Mouse (Mus musculus) G1E-ER4 (cell line): ENCODE data around the gene Tiam2. TPM values are rescaled to one million over a fixed set of nuclear protein-coding genes. Genes with fewer than 3 reads are reported as not detected.

Experiments used
- GATA1 ChIP-seq: IDR thresholded peaks from one replicate; pipeline ENCODE4 v1.8.0; 2012; ENCODE audit warnings: low read length, inconsistent platforms
- polyA plus RNA-seq: library from polyadenylated mRNA; stranded (reverse); fragments of >175 nt; gene quantifications from 2 replicates; pipeline ENCODE4 v1.2.3, GENCODE M21; 2012

Tiam2 gene
- polyA plus RNA-seq, 1 experiment = not detected

DNA sequence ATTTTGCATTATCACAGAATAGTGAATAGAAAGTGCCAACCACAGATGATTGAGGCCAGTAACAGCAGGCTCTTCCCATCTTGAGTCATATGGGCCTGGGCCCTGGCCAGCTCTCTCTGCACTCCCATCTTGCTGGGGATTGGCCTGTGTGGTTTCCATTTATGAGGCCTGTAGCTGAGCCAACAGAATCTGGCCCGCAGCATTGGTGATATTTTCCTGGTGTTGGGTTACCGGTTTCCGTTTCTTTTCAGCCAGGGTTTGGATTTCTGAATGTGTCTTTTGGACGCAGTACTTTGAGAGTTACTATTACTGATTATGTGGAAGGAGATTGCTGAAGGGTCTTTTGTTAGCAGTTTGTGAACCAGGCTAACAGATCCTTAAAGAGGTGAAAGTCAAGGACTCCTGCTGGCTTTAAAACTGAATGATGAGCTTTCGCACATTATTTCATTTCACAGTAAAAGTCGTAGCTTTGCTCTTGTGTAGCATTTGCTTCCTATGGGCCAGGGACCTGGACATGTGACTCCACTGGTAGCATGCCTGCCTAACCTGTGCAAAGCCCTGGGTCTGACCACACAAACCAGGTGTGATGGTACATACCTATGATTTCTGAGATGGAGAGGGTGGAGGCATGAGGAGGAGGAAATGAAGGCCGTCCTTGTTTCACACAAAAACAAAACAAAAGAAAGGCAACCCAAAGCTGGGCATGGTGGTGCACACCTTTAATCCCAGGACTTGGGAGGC, 5.5 kb downstream of the Tiam2 start:
- TF ChIP-seq GATA1 = no peak

DNA sequence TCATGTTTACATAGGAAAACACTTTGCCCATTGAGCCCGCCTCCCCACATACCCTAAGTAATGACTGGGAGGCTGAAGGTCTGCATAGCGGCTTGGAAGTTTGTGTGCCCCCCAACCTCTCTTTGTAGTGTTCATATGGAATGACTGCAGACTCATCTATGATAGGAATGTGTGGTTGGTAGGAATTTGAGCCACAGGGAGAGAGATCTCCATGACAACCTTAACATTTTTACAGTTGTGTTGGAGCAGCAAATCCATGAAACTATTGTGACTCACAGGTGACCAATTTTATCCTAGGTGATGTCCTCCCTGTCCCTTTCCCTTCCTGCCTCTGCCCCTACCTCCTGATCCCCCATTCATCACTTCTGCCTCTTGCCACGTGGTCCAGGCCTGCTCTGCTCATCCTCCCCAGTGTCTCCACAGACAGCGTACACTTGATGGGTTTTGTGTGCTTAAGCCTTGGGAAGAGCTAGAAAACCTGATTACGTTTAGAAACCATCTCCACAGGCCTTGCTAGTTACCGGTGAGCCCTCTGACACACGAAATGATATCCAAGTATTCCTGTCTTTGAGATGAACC, 9.9 kb downstream of the Tiam2 start:
- no peak for TF ChIP-seq GATA1

DNA sequence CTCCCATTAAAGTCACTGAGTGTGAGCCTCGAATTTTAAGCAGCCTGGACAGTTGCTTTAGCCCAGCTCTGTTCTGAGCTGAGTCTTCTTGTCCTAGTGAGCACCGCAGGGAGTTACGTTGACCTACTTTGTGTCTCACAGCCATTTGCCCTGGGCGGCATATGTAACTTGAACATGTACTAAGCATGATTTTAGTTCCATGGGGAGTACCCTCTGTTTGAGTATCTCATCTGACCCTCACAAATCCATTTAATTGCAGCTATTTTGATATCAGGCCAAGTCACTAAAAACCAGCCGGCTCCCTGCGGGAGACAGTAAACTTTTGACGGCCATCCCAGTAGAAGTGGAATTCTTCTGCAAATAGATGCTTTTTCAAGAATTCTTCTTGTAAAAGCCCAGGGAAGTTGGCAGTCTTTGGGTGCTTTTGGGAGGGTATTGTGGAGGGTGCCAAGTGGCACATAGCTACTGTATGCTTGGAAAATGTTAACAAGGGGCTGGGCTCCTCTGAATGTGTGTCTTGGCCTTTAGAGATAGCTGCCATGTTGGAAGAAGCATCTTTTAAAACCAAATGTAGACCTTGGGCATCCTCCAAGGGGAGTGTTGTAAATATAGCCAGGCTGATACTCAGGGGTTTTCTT, 10.6 kb downstream of the Tiam2 start:
- no peak for TF ChIP-seq GATA1

DNA sequence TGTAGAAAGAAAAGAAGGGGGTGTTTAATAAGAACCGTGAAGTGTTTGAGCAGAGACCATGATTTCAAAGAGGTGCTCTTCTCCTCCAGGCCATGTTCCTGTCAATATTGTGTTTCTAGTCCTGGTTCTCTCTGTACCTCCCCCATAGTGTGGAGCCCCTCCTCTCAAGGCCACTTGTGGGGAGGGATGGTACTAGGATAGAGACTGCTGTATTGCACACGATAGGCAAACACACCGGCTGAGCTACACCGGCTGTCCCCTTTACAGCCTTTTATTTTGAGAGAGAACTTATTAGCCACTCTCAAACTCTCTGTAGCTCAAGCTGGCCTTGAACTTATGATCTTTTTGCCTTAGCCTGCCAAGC, 11.1 kb downstream of the Tiam2 start:
- TF ChIP-seq GATA1 = no peak

DNA sequence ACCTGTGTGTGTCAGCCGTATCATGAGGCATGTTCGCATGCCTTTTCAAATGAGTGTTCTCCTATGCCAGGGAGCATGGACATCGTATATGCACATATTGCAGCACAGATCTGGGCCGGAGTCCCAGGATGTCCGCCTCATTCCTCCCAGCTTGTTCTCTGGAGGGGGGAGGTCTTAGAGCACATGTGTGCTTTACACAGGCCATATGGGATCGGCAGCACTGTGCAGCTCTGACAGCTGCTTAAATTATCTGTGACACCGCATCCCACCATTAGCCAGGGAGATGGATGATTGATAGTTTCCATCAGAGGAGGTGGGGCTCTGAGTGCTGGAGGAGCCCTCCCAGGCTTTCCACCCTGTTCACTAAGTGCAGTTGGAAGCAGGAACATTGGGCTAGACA, 12.4 kb downstream of the Tiam2 start:
- TF ChIP-seq GATA1 = no peak

DNA sequence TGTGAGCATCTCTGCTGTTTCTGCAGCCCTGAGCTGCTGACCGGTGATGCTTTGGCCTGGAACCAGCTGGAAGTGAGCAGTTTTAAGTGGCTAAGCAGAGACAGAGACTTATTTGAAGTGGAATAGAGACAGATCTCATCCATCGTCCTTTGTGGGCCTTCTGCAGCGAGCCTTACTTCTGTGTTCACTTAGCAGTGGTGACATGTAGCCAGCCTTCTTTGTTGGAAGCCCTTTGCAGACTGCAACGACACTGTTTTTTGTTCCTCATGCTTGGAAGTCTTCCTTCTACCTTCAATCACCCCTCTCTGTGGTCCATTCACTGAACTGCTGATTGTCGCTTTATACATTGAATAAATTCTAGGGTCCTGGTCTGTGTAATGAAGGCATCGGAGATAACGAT, 18.5 kb downstream of the Tiam2 start:
- TF ChIP-seq GATA1 = no peak

DNA sequence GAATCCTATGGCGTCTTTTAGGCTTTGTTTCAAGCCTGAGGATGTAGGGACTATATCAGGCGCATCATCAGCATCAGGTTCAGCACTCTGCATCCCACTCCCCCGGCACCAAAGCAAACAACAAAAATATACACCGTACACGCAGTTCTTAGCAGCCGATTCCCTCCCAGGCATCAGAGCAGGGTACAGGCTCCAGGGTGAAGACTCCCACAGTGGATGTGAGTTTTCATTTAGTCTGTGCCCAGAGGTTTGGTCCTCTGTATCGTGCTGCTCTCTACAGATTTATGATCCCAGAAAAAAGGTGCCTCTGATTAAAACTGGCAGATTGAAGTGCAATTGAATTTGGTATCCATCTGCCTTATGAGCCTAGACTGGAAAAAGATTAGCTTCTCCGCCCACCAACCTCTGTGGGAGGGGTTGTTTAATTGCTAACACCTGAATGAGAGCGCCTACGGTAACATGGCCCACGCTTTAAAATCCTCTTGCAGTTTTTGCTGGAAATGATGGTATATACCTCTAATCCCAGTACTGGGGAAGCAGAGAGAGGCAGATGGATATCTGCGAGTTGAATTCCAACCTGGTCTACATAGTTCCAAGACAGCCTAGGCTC, 19.0 kb downstream of the Tiam2 start:
- TF ChIP-seq GATA1 = no peak

DNA sequence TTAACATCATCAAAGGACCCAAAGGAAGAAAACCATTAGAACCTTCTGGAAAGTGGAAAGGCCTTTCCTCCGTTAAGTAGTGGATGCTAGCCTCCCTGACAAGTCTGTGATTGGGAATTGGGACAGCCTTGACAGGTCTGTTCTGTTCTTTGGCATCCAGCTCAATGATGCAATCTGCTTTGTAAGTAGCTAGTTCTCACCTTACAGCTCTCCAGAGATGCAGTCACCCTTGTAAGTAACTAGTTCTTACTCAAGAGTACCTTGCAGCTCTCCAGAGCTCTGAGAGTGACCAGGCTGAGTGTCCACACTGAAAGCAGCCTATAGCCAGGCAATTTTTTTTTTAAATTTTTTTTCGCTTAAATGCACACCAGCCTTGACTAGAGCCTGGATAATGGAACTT, 21.4 kb downstream of the Tiam2 start:
- TF ChIP-seq GATA1 = no peak

DNA sequence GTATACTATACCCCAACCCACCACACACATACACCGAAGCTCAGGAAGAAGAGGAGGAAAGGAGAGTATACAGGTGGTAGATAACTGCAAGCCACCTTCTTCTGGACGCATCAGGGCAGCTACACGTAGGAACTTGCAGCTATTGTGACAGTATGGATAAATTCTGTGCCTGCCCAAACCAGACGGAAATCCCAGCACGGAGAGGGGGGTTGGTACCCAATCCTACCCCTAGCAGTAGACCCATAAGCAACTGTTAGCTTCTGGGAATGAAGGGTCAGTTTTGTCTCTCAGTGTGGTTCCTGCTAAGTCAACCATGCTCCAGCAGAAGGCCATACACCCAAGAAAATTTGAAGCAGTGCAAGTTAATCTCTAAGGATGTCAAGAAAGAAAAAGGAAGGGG, 23.0 kb downstream of the Tiam2 start:
- no peak for TF ChIP-seq GATA1

DNA sequence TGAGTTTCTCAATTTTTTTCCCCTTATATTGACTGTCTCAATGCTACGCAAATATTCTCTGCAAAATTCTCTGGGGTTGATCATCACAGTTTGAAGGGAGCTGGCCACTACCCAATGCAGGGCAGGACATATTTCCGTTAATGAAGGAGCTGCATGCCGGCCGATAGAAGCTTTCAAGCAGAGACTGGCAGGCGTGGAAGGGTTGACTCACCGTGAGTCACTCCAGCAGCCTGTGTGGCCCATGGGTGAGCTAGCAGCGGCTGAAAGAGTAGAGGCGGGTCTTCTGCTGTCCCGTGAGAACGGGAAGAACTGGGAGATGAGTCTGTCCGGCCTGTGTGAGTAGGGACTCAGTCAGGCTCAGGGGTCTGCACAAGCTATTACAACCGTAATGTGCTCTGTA, 23.6 kb downstream of the Tiam2 start:
- no peak for TF ChIP-seq GATA1

DNA sequence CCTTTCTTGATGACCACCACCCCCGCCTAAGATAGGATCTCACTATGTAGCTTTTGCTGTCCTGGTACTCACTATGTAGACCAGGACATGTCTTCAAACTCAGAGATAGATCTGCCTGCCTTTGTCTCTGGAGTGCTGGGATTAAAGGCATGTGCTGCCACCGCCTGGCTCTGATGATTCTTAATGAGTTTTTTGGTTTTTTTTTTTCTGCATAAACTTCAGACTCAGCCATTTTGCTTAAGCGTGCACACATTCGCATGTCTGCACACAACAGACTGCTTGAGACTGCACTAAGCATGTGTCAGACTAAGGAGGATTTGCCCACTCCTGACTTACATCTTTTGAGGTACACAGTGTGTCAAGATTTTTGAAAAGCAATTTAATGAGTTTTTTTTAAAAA, 24.0 kb downstream of the Tiam2 start:
- no peak for TF ChIP-seq GATA1

DNA sequence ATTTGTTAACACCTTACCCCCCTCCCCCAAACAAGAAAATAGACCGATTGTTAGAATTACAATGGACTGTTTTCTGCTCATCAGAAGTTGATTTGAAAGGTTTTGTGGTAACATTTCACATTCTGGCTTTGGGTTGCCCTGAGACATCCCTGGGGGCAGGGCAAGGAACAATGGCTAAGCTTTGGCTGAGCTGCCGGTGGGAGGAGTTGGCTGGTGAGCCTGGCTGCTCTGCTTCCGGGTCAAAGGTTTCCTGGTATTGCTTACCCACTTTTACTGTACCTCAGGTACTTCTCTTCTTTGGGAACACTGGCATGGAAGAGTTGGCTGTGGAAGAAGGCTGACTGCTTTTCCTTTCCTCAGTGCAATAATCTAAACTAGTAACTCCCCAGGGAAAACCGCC, 25.3 kb downstream of the Tiam2 start:
- TF ChIP-seq GATA1 = no peak

DNA sequence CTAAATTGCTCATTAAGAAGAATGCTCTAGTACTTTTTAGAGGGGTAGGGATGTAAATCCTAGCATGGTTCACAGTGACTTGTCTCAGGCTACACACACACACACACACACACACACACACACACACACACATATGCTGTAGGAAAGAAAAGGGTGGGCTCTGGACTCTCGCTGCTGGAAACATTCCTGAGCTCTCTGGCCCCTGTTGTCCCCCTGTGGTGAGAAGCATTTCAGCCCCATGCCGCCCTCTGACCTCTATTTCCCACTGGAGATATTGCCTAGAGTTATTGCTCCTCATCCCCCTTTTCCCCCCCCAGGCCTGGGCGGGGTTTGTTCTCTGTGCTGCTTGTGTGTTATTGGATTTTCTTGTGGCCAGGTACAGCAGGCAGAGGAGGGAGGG, 28.5 kb downstream of the Tiam2 start:
- no peak for TF ChIP-seq GATA1

DNA sequence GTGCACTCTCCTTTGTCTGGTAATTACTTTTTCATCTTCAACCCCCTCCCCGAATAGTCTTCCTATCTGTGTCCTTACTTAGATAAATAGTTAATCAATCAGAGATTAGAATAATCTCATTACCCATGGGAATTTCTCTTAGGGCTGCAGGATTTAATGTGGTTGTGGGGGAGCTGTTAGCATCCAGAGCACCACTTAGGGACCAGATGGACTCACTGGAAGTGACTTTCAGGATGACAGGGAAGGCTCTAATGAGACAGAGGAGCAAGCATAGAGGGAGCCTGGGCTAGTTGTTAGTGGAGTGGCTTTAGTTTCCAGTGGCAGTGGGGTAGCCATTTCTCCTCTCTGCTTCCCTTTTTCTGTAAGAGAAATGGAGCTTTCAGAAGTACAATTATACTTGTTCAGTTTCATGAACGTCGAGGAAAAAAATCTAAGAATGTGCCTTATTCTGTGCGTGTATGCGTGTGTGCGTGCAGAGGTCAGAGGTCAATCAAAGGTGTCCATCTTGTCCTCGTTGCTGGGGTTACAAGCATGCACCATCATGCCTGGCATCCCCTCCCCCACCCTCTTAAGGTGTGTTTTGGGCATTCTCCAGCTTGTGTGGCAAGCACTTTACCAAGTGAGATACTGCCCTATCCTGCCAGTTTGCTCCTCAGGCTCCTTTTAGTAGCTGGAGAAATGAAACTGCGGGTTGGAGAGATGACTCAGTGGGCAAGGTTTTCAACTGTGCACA, 30.4 kb downstream of the Tiam2 start:
- TF ChIP-seq GATA1 = no peak

DNA sequence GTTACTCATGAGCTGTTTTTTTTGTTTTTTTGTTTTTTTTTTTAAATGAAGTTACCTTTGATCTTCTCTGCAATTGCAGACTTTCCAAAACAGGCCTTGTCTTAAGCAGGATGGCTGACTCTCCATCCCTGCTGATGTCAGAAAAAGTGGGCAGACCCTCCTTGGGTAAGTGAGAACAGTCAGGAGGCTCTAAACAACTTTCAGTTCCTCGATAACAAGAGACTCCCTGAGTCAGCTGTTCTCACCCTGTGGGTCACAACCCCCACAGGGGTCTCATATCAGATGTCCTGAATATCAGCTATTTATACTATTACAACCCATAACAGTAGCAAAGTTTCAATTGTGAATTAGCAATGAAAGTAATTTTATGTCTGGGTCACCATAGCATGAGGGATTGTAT, 33.9 kb downstream of the Tiam2 start:
- no peak for TF ChIP-seq GATA1

DNA sequence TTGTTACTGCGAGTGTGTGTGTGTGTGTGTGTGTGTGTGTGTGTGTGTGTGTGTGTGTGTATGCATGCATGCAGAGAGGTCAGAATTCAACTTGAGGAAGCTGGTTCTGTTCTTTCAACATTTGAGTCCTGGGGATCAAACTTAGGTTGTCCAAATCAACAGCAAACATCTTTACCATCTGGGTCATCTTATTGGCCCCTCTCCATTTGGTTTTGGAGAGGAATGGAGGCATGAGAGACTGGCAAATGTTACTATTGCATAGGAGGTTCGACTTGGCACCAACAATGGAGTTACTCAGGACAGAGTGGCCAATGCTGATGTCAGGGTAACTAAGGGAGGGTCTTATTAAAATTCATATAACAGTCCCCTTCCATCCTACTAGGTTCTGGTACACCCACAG, 35.4 kb downstream of the Tiam2 start:
- no peak for TF ChIP-seq GATA1
